Mouse (Mus musculus): ENCODE data around the gene Il16. TPM values are rescaled to one million over a fixed set of nuclear protein-coding genes. Genes with fewer than 3 reads are reported as not detected.
A peak's percentile ranks its signal among the peaks of the same experiment; 100 is the strongest.

The Il16 gene
- total and polyA plus RNA-seq, 3 experiments: 5.6 to 7.6 (median 6.1) TPM

- no peak for DNase-seq
- Histone ChIP-seq H3K79me2 (replicated peaks; ENCODE audit: control insufficient read depth, insufficient read depth, low read length) (no peaks in the 10 kb centered on the region), H3K27ac (no peak overlapping the region), H3K4me3 (no peak overlapping the region), H3K36me3 (ENCODE audit: control insufficient read depth, insufficient read depth, low read length) (no peaks in the 10 kb centered on the region), H3K9ac (ENCODE audit: low read depth, low read length) (no peak overlapping the region), H3K27me3 (ENCODE audit: control insufficient read depth, insufficient read depth, low read length) (no peaks in the 10 kb centered on the region), H3K4me1 (ENCODE audit: control insufficient read depth, insufficient read depth, low read length) (peaks cover 2% of the 10 kb centered on the region; the same call in 1 of the 2 replicates)
- TF ChIP-seq EP300 (IDR thresholded peaks at IDR 0.05; ENCODE audit: insufficient read depth, low read depth, low read length) (no peak), POLR2A (IDR thresholded peaks at IDR 0.05; ENCODE audit: insufficient read depth, low read depth, low read length) (no peak), CTCF (IDR thresholded peaks at IDR 0.05) (no peak)
- WGBS: 81% methylated on average over 8 of the region's 8 CpGs
- intact Hi-C loops (cut with DNase I): no loop called here
Observed at GRCm38 (mm10) chr7:83626557-83627257, 118.8 kb downstream of the Il16 start.

GRCm38 (mm10) chr7:83624065-83624464 is 121.5 kb downstream of the Il16 start:
- Histone ChIP-seq H3K27ac (no peak overlapping the region), H3K36me3 (ENCODE audit: control insufficient read depth, insufficient read depth, low read length) (no peaks in the 10 kb centered on the region), H3K4me3 (no peak overlapping the region), H3K9ac (ENCODE audit: low read depth, low read length) (no peak overlapping the region), H3K79me2 (replicated peaks; ENCODE audit: control insufficient read depth, insufficient read depth, low read length) (no peaks in the 10 kb centered on the region), H3K27me3 (ENCODE audit: control insufficient read depth, insufficient read depth, low read length) (no peaks in the 10 kb centered on the region), H3K4me1 (ENCODE audit: control insufficient read depth, insufficient read depth, low read length) (no peaks in the 10 kb centered on the region)
- intact Hi-C loops (cut with DNase I): no loop called here
- DNase-seq: no peak
- 82% methylated on average over 1 of the region's 1 CpGs for WGBS
- TF ChIP-seq POLR2A (IDR thresholded peaks at IDR 0.05; ENCODE audit: insufficient read depth, low read depth, low read length) (no peak), EP300 (IDR thresholded peaks at IDR 0.05; ENCODE audit: insufficient read depth, low read depth, low read length) (no peak), CTCF (IDR thresholded peaks at IDR 0.05) (no peak)

- Histone ChIP-seq H3K4me1 (ENCODE audit: control insufficient read depth, insufficient read depth, low read length) (no peaks in the 10 kb centered on the region), H3K9ac (ENCODE audit: low read depth, low read length) (no peak overlapping the region), H3K79me2 (replicated peaks; ENCODE audit: control insufficient read depth, insufficient read depth, low read length) (no peaks in the 10 kb centered on the region), H3K27me3 (ENCODE audit: control insufficient read depth, insufficient read depth, low read length) (no peaks in the 10 kb centered on the region), H3K36me3 (ENCODE audit: control insufficient read depth, insufficient read depth, low read length) (no peaks in the 10 kb centered on the region), H3K27ac (no peak overlapping the region), H3K4me3 (no peak overlapping the region)
- WGBS: 91% methylated on average over 6 of the region's 6 CpGs
- intact Hi-C loops (cut with DNase I): no loop called here
- DNase-seq: no peak
- TF ChIP-seq CTCF (IDR thresholded peaks at IDR 0.05) (no peak), EP300 (IDR thresholded peaks at IDR 0.05; ENCODE audit: insufficient read depth, low read depth, low read length) (no peak), POLR2A (IDR thresholded peaks at IDR 0.05; ENCODE audit: insufficient read depth, low read depth, low read length) (no peak)
Observed at GRCm38 (mm10) chr7:83622582-83622981, 122.9 kb downstream of the Il16 start.

DNA sequence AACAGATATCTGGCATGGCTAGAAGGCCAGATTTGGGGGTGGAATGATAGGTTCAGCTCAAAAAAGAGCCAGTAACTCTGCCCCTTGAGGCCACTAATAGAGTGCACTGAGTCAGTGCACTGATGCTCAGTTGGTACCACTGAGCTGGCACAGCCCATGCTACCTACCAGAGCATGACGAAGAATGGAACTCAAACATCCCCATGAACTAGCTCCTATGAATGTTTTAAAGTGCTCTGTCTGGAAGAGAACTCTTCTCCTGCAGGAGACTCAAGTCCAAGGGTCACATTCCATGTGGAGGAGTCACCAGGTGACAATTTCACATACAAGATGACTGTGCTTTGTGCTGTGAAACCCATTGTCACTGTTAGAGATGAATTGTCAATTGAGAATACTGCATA is 126.8 kb downstream of the Il16 start:
- no peak overlapping the region for H3K9ac ChIP-seq (ENCODE audit: low read depth, low read length)
- TF ChIP-seq CTCF (IDR thresholded peaks at IDR 0.05) (no peak), EP300 (IDR thresholded peaks at IDR 0.05; ENCODE audit: insufficient read depth, low read depth, low read length) (no peak), POLR2A (IDR thresholded peaks at IDR 0.05; ENCODE audit: insufficient read depth, low read depth, low read length) (no peak)
- H3K36me3 ChIP-seq (ENCODE audit: control insufficient read depth, insufficient read depth, low read length): no peaks in the 10 kb centered on the region
- intact Hi-C loops (cut with DNase I): no loop called here
- WGBS: 96% methylated on average over 1 of the region's 1 CpGs
- no peaks in the 10 kb centered on the region for H3K4me1 ChIP-seq (ENCODE audit: control insufficient read depth, insufficient read depth, low read length)
- no peaks in the 10 kb centered on the region for H3K79me2 ChIP-seq (replicated peaks; ENCODE audit: control insufficient read depth, insufficient read depth, low read length)
- H3K27ac ChIP-seq: no peak overlapping the region
- no peak overlapping the region for H3K4me3 ChIP-seq
- no peaks in the 10 kb centered on the region for H3K27me3 ChIP-seq (ENCODE audit: control insufficient read depth, insufficient read depth, low read length)
- DNase-seq: no peak

GRCm38 (mm10) chr7:83616268-83616667 is 129.3 kb downstream of the Il16 start:
- WGBS: 84% methylated on average over 3 of the region's 3 CpGs
- Histone ChIP-seq H3K4me3 (no peak overlapping the region), H3K27ac (no peak overlapping the region), H3K9ac (ENCODE audit: low read depth, low read length) (no peak overlapping the region), H3K4me1 (ENCODE audit: control insufficient read depth, insufficient read depth, low read length) (no peaks in the 10 kb centered on the region), H3K36me3 (ENCODE audit: control insufficient read depth, insufficient read depth, low read length) (no peaks in the 10 kb centered on the region), H3K27me3 (ENCODE audit: control insufficient read depth, insufficient read depth, low read length) (no peaks in the 10 kb centered on the region), H3K79me2 (replicated peaks; ENCODE audit: control insufficient read depth, insufficient read depth, low read length) (no peaks in the 10 kb centered on the region)
- TF ChIP-seq POLR2A (IDR thresholded peaks at IDR 0.05; ENCODE audit: insufficient read depth, low read depth, low read length): no peak
- no peak for TF ChIP-seq CTCF (IDR thresholded peaks at IDR 0.05)
- TF ChIP-seq EP300 (IDR thresholded peaks at IDR 0.05; ENCODE audit: insufficient read depth, low read depth, low read length): no peak
- intact Hi-C loops (cut with DNase I): no loop called here
- peak in 1 of 2 experiments; percentile 34 for DNase-seq

- TF ChIP-seq CTCF (IDR thresholded peaks at IDR 0.05) (peak; percentile 39), EP300 (IDR thresholded peaks at IDR 0.05; ENCODE audit: insufficient read depth, low read depth, low read length) (no peak), POLR2A (IDR thresholded peaks at IDR 0.05; ENCODE audit: insufficient read depth, low read depth, low read length) (no peak)
- 80% methylated on average over 8 of the region's 8 CpGs for WGBS
- H3K27me3 ChIP-seq (ENCODE audit: control insufficient read depth, insufficient read depth, low read length): no peaks in the 10 kb centered on the region
- no peak for DNase-seq
- H3K36me3 ChIP-seq (ENCODE audit: control insufficient read depth, insufficient read depth, low read length): no peaks in the 10 kb centered on the region
- intact Hi-C loops (cut with DNase I): no loop called here
- no peak overlapping the region for H3K27ac ChIP-seq
- no peak overlapping the region for H3K9ac ChIP-seq (ENCODE audit: low read depth, low read length)
- H3K4me1 ChIP-seq (ENCODE audit: control insufficient read depth, insufficient read depth, low read length): no peaks in the 10 kb centered on the region
- no peak overlapping the region for H3K4me3 ChIP-seq
- H3K79me2 ChIP-seq (replicated peaks; ENCODE audit: control insufficient read depth, insufficient read depth, low read length): no peaks in the 10 kb centered on the region
Observed at GRCm38 (mm10) chr7:83615815-83616214, 129.7 kb downstream of the Il16 start.

Measured in heart, adult 2 months (tissue).